Mouse (Mus musculus) embryonic fibroblast, embryonic 13.5 days (primary cell): Measurements from ENCODE around the gene Rora. TPM values are rescaled to one million over a fixed set of nuclear protein-coding genes. Genes with fewer than 3 reads are reported as not detected.

ENCODE experiments used
- H3K27ac ChIP-seq: 2 replicates; pipeline ENCODE4 v1.5.1; 2012; ENCODE audit warnings: low read length, control low read depth, inconsistent platforms; ENCODE audit not compliant: insufficient read depth
- H3K4me1 ChIP-seq: 2 replicates; pipeline ENCODE4 v1.6.1; 2011; ENCODE audit warnings: low read length; ENCODE audit not compliant: control insufficient read depth, insufficient read depth
- H3K4me3 ChIP-seq: 2 replicates; pipeline ENCODE4 v1.5.1; 2011; ENCODE audit warnings: mild to moderate bottlenecking, control low read depth, low read length; ENCODE audit not compliant: insufficient read depth
- CTCF ChIP-seq: IDR thresholded peaks from 2 replicates; pipeline ENCODE4 v1.5.1; 2011; ENCODE audit warnings: mild to moderate bottlenecking, control low read depth, low read length, moderate library complexity, borderline replicate concordance; ENCODE audit not compliant: insufficient read depth
- POLR2A ChIP-seq: IDR thresholded peaks from 2 replicates; pipeline ENCODE4 v1.6.1; 2011; ENCODE audit warnings: low read depth, mild to moderate bottlenecking, control low read depth, low read length, moderate library complexity
- polyA plus RNA-seq: library from polyadenylated mRNA; stranded (reverse); fragments of >200 nt; gene quantifications from 2 replicates; pipeline ENCODE4 v1.2.4, GENCODE M21; 2011; ENCODE audit warnings: low read depth; ENCODE audit not compliant: missing spikeins, insufficient read length

The Rora gene
- polyA plus RNA-seq, 1 experiment, result 11.2 TPM

DNA sequence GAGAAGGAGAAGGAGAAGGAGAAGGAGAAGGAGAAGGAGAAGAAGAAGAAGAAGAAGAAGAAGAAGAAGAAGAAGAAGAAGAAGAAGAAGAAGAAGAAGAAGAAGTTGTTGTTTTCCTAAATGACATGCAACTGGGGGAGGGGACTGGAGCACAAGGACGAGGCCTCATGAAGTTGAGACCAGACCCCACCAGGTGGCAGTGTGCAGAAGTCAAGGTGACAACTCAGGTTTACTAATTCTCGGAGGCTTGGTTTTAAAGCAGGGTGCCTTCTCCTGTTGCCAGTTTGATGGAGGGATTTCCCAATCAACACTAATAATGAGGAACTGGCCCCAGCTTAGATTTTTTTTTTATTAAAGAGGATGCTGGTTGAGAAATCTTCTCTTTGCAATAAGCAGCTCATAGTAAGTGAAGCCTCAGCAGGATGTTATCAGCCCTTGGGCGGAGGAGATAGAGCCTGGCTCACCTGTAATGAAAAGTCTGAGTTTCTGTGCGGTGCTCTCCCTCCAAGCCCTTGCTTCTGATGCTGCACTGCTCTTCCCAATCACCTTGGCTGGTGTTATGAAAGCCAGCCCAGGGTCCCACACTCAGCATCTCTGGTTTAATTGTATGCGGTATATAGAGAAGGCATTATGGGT, 303.5 kb downstream of the Rora start:
- H3K4me1 ChIP-seq, result no peaks in the 10 kb centered on the region
- TF ChIP-seq POLR2A (no peak), CTCF (peak; percentile 55; the same call in 1 of the 2 replicates)

DNA sequence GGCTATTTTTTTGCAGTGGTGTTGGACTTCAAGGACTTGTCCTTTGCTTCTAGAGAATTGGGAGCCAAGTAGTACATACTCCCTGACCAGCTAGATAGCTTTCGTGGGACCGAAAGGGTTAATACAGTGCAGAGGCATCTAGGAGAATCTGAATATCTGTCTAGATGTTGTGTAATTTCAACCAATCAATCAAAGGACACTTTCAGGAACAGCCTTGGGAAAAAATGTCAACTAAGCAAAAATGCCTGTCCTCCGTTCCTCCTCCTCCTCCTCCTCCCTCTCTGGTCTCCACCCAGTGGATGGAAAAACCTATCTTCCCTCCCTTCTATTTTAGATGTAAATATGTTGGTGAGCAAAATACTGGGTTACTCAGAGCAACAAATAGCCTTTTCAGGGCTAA, 304.2 kb downstream of the Rora start:
- H3K4me1 ChIP-seq, result no peaks in the 10 kb centered on the region
- no peak overlapping the region for H3K27ac ChIP-seq
- no peak overlapping the region for H3K4me3 ChIP-seq
- TF ChIP-seq POLR2A, result no peak
- TF ChIP-seq CTCF, result no peak

More for the DNA sequence above, 303.5 kb downstream of the Rora start:
- H3K27ac ChIP-seq, result no peak overlapping the region
- no peak overlapping the region for H3K4me3 ChIP-seq

DNA sequence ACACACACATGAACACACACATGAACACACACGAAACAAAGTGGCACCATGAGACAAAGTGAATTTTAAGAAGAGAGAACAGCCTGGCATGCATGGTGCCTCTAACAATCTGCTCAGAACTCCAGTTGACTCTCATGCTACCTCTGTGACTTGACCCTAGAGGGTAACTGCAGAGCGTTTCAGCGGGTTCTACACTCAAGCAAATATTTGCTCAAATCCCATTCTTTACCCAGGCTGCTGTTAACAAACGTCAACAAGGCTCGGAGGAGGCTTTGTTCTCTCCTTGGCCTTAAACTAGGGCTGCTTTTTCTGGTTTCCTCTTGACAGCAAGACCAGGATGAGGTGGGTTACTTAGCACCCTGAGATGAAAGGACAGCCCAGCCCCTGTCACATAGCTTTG, 305.3 kb downstream of the Rora start:
- Histone ChIP-seq H3K4me3 (no peak overlapping the region), H3K27ac (no peak overlapping the region), H3K4me1 (no peaks in the 10 kb centered on the region)
- TF ChIP-seq CTCF (no peak), POLR2A (no peak)

DNA sequence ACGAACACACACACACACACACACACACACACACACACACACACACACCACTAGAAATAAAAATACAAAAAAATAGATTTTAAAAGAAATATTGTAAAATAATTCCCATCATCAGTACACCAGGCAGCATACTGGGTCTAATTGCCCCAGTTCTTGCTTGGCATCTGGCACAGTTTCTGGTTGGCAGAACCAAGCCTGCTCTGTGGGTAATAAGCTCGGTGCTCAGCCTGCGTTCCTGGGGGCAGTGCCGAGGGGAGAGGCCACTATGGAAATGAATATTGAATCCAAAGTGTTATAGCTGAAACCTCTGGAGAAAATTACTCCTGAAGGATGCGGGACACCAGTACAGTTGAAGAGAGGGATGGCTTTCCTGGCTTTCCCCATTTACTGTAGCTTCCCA, 310.3 kb downstream of the Rora start:
- H3K4me1 ChIP-seq, result no peaks in the 10 kb centered on the region
- no peak for TF ChIP-seq CTCF
- no peak for TF ChIP-seq POLR2A
- no peak overlapping the region for H3K4me3 ChIP-seq
- no peak overlapping the region for H3K27ac ChIP-seq

DNA sequence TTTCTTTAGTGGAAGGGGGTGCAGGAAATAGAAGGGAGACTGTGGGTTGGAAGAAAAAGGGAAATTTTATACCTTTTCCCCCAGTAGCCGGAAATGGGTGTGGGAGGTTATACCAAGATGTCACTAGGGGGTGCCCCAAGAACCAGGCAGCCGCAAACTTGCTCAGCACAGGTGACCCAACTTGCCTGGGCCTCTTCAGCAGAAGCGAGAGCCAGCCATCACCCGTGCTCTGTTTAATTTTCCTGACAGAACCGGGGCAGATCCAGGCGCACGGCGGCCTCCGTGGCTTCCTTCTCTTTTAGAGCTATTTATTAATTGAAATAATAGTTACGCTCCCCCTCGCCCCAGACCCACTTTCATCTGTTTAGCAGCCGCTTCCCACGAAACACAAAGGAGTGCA, 313.0 kb downstream of the Rora start:
- no peaks in the 10 kb centered on the region for H3K4me1 ChIP-seq
- no peak overlapping the region for H3K27ac ChIP-seq
- no peak overlapping the region for H3K4me3 ChIP-seq
- TF ChIP-seq POLR2A (no peak), CTCF (no peak)

DNA sequence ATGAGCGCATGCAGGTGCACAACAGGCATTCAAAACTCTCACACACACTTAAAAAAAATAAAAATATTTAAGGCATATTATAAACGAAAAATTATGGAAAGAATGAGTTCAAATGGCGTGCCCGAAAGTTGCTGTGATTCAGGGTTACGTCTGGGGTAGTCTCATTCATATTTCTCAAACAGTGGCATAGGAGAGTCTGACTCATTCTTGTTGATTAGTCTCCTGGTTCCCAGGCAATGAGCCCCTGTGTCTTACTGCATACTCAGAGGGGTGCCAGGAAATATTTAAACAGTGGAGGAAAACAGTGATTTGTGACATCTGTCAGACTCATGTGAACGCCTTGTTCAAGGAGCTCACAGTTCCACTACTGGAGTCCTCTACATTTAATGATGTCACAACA, 316.5 kb downstream of the Rora start:
- Histone ChIP-seq H3K27ac (no peak overlapping the region), H3K4me1 (no peaks in the 10 kb centered on the region), H3K4me3 (no peak overlapping the region)
- no peak for TF ChIP-seq CTCF
- TF ChIP-seq POLR2A, result no peak

DNA sequence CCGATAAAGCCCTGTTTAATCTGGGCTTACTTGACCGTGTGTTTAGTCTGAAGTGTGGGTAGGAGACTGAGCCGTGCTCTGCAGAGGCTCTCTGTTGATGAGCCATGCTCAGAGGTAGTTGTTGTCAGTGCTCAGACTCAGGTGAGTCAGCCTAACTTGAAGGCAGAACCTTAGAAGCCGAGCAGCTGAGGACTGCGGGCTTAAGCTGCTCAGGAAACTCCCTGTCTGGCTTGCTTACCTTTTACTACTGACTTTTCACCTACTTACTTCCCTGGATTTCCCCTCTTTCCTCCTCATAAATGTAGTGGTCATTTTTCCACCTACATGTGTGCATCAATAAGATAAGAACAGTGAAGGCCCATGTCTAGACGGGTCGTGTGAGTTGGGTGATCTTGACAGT, 318.7 kb downstream of the Rora start:
- TF ChIP-seq POLR2A, result no peak
- TF ChIP-seq CTCF, result no peak
- H3K27ac ChIP-seq, result no peak overlapping the region
- H3K4me1 ChIP-seq, result no peaks in the 10 kb centered on the region
- H3K4me3 ChIP-seq, result no peak overlapping the region

DNA sequence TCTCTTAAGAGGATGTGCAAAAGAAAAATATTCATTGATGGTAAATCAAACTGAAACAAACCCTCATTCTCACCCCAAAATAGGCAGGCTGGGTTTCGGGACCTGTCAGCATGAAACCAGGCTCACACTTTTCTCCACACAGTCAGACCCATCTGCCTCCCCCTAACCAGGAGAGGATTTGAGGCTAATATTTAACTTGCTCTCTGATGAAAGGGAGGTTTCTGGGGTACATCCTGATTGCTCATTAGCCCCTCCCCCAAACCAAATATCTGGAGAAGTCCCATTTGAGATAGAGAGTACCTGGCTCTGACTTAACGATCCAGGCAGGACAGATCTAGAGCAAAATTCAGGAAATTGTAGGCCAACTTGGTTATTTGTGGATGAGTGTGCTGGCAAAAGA, 320.9 kb downstream of the Rora start:
- H3K27ac ChIP-seq, result no peak overlapping the region
- TF ChIP-seq CTCF (no peak), POLR2A (no peak)

DNA sequence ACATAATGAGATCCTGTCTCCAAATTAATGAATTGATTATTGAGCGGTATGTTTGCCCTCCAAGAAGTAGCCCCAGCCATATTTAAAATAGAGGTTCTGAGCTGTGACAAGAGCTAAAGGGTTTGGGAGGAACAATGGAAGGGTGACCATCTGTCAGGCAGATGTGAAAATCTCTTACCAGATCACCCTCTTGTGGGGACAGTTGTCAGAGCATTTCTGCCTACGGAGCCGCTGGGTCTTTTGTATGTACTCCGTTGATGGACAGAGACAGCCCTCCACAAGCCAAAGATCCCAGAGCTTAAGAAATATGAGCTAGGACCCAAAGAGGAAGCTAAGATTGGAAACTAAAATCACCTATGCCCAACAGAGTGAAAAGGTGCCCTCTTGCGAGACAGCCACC, 322.6 kb downstream of the Rora start:
- Histone ChIP-seq H3K27ac (no peak overlapping the region), H3K4me1 (no peaks in the 10 kb centered on the region), H3K4me3 (no peak overlapping the region)
- no peak for TF ChIP-seq POLR2A

More for the DNA sequence above, 320.9 kb downstream of the Rora start:
- no peaks in the 10 kb centered on the region for H3K4me1 ChIP-seq
- H3K4me3 ChIP-seq, result no peak overlapping the region

DNA sequence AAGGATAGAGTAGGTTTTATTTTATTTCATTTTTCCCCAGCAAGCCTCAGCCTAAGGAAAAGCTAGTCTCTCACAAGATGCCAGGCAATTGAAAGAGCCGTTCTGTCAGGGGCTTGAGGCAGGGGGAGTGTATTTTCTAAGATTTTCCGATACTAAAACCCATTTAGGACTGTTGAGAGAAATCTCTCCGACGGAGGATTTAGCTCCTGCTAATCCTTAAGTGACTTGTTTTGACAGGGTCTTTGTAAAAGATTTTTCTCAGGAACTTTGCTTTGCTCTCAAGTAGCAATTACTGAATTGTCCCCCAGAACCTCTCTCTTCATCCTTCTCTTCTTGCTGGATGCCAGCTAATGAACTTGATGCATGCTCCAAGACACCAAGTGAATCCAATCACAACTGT, 323.3 kb downstream of the Rora start:
- Histone ChIP-seq H3K27ac (no peak overlapping the region), H3K4me3 (no peak overlapping the region), H3K4me1 (no peaks in the 10 kb centered on the region)
- TF ChIP-seq CTCF (no peak), POLR2A (no peak)

DNA sequence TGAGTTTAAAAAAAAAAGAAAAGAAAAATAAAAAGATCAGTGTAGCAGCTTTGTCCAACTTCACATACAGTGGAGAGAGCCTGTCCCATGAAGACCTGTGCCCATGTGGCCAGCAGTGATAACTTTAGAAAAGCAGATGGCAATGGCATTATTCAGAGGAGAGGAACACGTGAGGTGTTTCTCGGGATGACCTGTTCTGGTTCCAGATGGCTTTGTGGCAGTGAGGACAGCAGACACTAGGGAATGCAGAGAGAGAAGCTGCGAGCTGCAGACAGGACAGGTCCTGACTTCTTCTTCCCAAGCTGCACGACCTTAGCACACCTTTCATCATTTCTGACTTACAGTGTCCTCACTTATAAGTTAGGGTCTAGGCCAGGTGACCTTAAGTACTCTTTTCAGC, 325.1 kb downstream of the Rora start:
- Histone ChIP-seq H3K4me1 (no peaks in the 10 kb centered on the region), H3K4me3 (no peak overlapping the region), H3K27ac (no peak overlapping the region)
- TF ChIP-seq CTCF (no peak), POLR2A (no peak)
